Mouse (Mus musculus): ENCODE data around the gene 4931417E11Rik. TPM values are rescaled to one million over a fixed set of nuclear protein-coding genes. Genes with fewer than 3 reads are reported as not detected.

4931417E11Rik gene
- not detected in 2 replicates for polyA plus RNA-seq (2012)

DNA sequence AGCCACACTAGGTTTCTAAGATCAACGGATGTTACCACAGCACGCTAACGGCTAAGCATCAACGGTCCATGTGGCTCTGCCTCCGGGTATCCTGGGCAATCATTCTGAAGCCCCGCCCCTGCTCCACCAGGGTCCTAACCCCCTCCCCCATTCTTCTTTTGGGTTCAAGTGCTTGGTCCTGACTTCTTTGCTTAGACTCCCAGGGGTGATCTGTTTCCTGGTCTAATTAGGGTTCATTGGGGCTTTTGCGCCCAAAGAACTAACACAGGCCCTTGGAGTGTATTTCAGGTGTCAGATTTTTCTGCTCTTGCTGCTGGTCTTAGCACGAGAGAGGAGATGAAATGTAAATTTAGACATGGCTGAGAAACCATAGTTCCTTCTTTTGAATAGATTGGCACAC lies at the start of gene 4931417E11Rik:
Gene 4931417E11Rik (minus strand): TSS at position 101 of the 400 bp plus-strand sequence.

Other genes starting within 250 kb of the 4931417E11Rik start
- under 0.01 TPM in 1 of 2 replicates, not detected in the other for gene Dnah6, start 248.0 kb downstream of the 4931417E11Rik start, polyA plus RNA-seq (2012)
- gene Suclg1, start 221.3 kb downstream of the 4931417E11Rik start, polyA plus RNA-seq (2012): 93.5 and 108 TPM in 2 replicates